Mouse (Mus musculus) G1E-ER4 (cell line): ENCODE data around the gene Rptor. TPM values are rescaled to one million over a fixed set of nuclear protein-coding genes. Genes with fewer than 3 reads are reported as not detected.

Experiments used
- GATA1 ChIP-seq: IDR thresholded peaks from one replicate; pipeline ENCODE4 v1.8.0; 2012; ENCODE audit warnings: low read length, inconsistent platforms
- polyA plus RNA-seq: library from polyadenylated mRNA; stranded (reverse); fragments of >175 nt; gene quantifications from 2 replicates; pipeline ENCODE4 v1.2.3, GENCODE M21; 2012

The Rptor gene
- polyA plus RNA-seq, 1 experiment = 69.4 TPM

DNA sequence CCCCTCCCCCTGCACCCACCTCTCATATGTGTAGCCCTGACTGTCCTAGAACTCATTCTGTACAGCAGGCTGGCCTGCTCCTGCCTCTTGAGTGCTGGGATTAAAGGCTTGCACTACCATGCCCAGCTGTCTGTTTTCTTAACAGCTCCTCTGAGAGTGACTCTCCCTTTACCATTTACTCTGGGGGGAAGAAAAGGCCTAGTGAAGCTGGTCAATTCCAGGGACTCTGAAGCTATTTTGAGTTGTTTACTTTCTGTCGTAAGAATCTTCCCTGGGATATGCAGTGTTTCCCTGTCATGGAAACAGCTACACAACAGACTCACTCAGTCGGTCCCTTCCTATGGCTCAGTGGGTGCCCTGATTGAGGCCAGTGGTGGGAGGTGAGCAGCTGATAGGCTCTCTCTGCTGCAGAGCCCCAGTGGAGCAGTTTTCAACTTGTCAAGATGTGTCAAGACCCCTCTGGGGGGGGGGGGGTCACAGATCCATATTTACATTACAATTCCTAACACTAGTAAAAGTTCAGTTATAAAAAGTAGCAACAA, 63.9 kb downstream of the Rptor start:
- no peak for TF ChIP-seq GATA1

DNA sequence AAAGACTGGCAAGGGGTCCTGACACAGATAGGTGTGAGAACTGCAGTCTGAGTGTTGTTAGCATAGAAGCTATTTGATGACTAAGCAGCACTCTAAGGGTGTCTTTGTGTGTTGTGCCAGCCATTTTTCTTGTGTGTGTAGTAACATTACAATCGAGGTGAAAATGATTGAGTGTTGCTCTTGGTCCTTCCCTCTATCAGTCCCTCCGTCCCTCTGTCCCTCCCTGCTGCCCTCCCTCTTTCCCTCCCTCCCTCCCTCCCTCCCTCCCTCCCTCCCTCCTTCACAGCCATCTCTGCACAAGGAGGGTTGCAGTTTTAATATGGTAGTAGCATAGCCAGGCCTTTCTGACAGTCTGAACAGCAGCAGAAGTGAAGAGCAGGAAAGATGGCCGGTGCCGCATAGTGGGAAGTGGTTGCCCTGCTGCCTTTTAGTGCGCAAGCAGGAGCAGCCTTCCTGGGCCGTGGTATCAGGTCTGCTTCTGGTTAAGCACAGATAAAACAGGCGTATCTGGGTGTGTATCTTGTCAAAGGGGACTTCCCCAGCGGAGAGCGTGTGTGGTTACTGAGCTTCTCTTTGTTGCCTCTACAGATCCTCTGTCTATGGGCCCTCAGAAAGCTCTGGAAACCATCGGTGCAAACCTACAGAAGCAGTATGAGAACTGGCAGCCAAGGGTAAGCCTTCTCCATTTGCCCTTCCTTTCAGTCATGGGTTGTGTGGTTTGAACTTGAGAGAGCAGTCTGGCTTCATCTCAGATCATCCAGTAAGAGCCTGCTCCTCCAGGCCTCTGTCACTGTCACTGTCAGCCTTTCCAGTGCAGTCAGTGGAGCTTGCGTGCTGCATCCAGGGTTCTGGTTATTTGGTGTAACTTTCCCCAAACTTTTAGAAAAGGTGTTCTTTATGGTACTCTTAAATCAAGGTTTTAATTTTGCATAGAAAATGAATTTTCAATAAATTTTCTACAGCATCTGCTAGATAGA, 68.3 kb downstream of the Rptor start:
- TF ChIP-seq GATA1 = peak; percentile 87

DNA sequence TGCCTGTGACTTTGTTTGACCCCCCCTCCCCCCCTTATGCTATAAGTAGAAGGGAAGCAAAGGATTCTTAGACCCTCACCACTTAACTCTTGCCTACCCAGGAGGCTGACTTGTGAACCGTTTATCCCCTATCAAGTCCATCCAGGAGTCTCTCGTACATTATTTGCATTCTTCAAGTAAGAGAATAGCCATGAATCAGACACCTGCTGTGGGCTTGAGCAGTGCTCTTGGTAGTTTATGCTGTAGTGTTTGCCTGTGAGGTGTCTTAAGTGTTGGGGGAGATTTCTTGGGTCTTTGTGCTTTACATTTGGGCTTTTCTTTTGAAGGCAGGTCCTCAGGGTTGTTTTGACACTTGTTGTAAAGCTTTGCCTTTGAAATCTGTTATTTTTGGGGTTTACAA, 69.3 kb downstream of the Rptor start:
- no peak for TF ChIP-seq GATA1

DNA sequence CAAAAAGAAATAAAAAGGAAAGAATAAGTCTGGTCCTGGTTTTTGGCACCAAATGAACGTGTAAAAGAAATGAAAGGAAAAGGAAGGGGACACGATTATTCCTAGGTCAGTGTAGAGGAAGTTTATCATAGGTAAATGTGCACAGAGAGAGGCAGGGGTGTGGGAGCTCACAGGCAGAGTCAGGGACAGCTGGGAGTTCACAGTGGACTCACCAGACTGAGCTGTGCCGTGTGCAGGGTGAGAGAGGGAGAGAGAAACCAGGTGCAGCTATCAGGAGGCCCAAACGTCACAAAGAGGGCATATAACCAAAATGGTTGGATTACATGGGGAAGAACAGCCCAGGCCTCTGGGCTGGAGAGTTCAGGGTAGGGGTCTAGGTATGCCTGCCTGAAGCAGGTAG, 70.1 kb downstream of the Rptor start:
- TF ChIP-seq GATA1 = no peak

DNA sequence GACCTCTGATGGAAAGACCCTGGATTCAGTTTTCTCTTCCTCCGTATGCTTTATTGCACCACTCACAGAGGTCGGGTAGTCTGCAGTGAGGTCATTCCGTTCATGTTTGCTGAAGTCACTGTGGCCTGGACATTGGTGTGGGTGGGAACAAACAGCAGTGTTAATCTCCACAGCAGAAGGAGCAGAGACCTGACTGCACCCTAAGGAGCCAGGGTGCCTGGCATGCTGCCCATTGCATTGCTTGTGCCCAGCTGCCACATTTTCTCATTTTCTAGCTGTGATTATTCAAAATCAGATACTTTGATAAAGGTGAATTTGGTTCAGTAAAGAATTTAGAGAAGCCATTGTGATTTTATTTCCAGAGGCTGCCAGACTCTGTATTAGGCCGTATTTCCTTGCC, 72.1 kb downstream of the Rptor start:
- no peak for TF ChIP-seq GATA1

DNA sequence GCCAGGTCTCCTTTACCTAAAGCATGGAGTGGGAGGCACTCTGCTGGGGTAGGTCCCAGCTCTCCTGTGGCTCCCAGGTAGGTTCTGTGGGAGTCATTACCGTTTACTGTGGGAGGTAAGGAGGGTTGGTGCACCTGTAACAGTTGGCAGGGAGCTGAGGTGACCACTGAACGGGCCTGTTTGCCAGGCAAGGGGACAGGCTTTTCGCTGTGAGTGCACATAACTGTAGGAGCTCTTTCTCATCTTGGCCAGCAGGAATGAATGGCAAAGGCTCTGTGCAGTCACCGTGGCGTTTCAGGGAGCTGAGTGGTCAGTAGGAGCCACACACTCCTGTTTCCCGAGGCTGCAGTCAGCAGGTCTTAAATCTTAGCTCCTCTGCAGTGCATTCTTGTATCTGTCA, 72.8 kb downstream of the Rptor start:
- TF ChIP-seq GATA1 = no peak

DNA sequence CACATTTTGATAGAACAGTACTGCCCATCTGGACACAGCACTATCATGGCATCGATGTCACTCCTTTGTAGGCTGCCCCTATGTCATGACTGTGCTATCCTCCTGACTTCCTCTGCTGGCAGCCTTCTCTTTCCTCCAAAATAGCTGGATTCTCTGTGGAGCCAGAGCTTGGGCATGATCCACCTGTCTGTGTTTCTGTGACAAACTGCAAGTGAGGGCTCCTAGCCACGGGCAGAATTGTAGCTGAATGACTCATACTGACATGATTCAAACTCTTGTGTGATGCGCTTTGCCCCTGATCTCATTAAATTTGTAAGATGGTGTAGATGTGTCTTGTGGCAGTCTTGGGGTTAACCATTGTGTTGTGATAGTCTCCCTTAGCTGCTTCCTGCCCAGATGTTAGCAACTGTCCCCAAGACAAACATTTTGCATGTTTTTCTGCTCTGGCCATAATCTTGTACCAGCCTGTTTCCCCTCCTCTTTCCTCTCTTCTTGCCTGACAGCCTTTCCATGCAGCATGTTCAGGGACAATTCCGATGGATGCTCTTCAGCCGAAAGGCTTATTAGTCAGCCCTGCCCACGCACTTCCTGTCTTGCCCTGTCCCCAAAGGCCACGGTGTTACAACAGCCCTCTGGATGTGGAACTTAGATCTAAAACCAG, 74.2 kb downstream of the Rptor start:
- no peak for TF ChIP-seq GATA1

DNA sequence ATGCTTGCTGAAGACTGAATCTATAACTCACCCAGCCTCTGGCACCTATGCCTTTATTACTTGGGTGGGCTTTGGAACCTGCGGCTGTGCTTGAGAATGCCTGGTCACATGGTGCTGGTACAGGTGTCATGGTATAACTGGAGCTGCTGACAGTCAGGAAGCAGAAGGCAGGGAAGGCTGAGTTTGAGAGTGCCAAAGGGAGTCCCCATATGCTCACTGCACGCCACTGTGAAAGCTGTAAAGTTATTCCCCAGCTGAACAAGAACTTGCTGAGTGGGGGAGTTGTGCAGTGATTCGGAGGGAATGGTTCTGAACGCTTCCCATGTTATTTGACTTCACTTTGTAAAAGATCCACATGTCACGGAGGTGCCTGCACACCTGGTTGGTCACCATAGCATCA, 75.7 kb downstream of the Rptor start:
- no peak for TF ChIP-seq GATA1

DNA sequence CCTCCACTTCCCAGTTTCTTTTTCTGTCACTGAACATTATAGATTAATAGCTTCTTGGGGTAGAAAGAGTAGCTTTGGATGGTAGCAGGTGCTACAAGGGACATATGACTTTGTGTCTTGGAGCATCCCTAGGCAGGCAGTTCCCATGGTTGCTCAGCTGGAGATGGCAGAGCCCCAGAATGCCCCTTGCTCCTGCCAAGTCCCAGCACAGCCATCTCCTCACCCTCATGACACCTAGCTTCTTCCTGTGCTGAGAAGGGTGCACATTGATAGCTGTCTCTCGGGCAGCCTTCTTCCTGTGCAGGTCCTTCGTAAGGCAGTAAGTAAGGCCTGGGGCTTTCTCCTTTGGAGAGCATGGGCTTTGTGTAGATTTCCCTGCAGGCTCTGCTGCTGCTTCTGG, 78.0 kb downstream of the Rptor start:
- TF ChIP-seq GATA1 = no peak

DNA sequence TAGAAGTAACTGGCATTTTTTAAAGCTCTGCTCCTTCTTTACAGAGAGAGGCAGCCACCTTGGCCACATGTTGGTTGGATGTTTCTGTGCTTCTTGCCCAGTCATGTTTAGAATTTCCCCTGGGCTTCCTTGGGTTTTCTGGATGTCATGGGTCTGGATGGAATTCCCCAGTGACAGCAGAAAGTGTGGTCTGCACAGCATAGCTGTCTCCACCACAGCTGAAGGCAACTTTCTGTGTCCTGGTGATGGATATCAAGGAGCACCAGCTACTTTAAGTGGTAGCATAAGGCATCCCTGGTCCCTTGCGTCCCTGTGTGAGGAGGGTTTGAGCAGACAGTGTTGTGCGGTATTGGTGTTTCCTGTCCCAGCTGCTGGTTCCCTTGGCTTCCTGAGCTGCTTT, 79.6 kb downstream of the Rptor start:
- no peak for TF ChIP-seq GATA1

DNA sequence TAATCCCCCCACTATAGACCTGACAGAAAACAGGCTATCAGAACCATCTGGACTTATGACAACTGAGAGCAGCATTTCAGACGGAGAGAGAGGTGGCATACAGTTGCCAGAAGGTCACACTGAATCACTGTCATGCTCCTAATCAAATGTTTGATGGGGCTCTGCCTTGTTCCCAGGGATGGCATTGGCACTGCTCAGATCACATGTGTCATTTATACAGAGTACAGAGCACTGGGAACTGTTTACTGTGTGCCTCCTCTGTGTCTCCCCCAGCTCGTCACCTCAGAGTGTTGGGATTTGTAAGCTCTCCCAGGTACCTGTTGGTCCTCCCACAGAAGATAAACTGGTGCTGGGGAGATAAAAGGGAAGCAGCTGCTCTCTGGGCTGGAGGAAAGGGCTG, 81.1 kb downstream of the Rptor start:
- TF ChIP-seq GATA1 = no peak

DNA sequence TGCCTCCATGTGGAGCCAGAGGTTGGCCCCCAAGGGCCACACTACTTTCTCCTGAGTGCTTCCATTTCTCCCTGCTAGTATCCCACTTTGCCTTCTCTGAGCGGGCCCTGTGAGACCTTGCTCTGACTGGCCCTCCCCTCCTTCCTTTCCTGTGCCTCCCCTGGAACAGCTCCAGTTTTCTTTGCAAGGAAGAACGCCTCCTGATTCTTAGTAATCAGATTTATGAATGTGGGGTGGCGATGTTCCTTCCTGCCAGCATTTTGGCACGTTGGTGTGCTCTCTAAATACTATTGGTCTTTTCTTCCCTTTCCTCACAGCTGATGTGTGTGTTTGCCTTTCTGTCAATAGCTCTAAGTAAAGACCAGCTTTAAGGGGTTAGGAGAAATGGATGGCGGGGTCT, 82.8 kb downstream of the Rptor start:
- TF ChIP-seq GATA1 = no peak

DNA sequence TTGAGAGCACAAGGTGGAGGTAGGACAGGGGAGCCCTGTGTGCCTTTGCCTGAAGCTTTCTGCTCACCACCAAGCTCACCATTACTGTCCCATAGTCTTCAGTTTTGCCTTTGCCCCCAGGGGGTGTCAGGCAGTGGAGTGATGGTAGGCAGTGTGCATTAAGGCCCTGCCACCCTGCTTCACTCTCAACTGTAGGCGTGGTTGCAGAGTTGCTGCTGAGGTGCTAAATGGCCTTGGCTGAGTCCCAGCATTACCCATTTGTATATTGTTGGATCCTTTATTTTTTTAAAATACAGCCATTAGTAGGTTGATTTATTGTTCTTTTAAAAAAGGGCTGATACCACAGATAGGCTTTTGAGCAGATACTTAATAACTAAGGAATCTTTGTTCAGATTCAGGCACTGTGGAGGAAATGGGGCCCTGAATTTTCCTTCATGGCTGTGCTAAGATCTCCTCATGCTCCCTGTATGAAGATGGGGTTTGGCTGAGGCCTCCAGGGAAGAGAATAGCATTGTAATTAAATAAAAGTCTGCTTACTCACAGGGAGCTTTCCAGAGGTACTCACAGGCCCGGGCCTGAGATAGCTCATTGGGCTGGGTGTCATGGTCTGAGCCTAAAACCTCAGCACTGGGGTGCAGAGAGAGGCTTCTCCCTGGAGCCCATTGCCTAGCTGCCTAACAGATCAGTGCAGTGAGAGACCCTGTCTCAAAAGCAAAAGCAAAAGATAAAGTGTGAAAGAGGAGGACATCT, 83.4 kb downstream of the Rptor start:
- TF ChIP-seq GATA1 = no peak

DNA sequence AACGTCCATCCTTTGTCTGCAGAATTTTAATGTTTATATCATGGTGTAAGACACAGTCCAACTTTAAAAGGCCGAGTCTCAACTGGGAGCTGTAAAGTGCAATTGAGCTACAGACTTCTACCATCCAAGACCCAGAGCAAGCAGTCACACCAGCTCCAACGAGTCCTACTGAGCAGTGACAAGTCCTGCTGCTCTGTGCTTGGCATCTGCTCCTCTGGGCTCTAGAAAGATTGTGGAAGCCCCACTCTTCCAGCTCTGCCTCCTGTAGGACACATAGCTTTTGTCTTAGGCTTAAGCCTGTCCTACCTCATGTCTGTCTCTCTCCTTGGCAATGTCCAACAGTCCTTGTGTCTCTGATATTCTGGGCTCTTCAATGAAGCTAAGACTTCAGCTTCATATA, 84.6 kb downstream of the Rptor start:
- TF ChIP-seq GATA1 = no peak

DNA sequence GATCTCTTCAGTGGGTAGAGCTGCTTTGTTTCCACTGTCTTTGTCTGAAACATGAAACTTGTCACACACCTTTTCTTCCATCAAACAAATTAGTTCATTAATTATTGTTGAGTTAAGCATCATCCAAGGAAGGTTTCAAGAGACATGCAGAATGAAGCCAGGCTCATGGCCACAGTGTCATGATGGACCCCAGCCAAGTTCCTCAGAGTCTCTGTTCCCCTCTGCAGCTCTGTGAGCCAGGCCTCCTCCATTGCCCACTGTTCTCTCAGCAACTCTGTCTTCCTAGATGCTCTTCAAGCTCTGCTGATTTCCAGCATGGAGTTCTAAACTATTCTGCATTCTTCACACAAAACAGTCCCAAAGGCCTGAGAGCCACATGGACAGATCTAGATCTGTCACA, 85.3 kb downstream of the Rptor start:
- no peak for TF ChIP-seq GATA1

DNA sequence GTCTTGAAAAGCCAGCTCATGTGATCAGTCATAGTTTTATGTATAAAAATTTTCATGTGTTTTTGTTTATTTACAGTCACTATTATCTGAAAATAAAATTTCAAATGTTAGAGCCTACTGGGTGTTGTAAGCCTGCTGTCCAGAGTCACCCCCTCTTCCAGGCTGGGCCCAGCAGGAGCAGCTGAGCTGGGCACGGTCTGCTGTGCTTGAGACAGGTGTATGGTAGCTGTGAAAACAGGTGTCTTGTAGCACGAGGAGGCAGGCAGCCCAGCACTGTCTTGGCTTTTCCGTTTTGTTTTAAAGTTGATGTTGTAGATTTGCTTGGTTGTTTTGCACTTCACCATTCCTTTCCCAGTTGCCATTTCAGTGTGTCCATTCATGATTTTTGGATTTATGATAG, 87.2 kb downstream of the Rptor start:
- no peak for TF ChIP-seq GATA1
